Mouse (Mus musculus) liver, postnatal 0 days (tissue): Measurements from ENCODE around the gene Zfhx3. TPM values are rescaled to one million over a fixed set of nuclear protein-coding genes. Genes with fewer than 3 reads are reported as not detected.

Experiments used
- ATAC-seq: fragments of 200-750 bp; cut with Nextera tagmentation; 2 replicates; pipeline ENCODE4 v1.8.0; 2017; ENCODE audit warnings: mild to moderate bottlenecking, moderate library complexity
- DNase-seq: peaks from one replicate; pipeline ENCODE4 v3.0.0-alpha.2; 2016
- H3K27ac ChIP-seq: fragments of 300-500 bp; sonication (generic); 2 replicates; pipeline ENCODE4 v1.5.1; 2014; ENCODE audit warnings: antibody characterized with exemption, moderate library complexity, mild to moderate bottlenecking, low read depth
- H3K27me3 ChIP-seq: fragments of 300-500 bp; sonication (generic); 2 replicates; pipeline ENCODE4 v1.6.1; 2014; ENCODE audit warnings: low read length, control low read depth, mixed read lengths; ENCODE audit not compliant: insufficient read depth
- H3K36me3 ChIP-seq: fragments of 300-500 bp; sonication (generic); replicated peaks from 2 replicates; pipeline ENCODE4 v1.6.1; 2014; ENCODE audit warnings: mild to moderate bottlenecking, control low read depth, low read length, moderate library complexity, mixed read lengths; ENCODE audit not compliant: insufficient read depth
- H3K4me1 ChIP-seq: fragments of 300-500 bp; sonication (generic); 2 replicates; pipeline ENCODE4 v1.6.1; 2014; ENCODE audit warnings: antibody characterized with exemption, mild to moderate bottlenecking, control low read depth; ENCODE audit not compliant: insufficient read depth
- H3K4me2 ChIP-seq: fragments of 300-500 bp; sonication (generic); 2 replicates; pipeline ENCODE4 v1.6.1; 2014; ENCODE audit warnings: low read depth, mild to moderate bottlenecking, low read length, moderate library complexity, mixed read lengths
- H3K4me3 ChIP-seq: fragments of 300-500 bp; sonication (generic); 2 replicates; pipeline ENCODE4 v1.5.1; 2014; ENCODE audit warnings: low read depth, low read length
- H3K9ac ChIP-seq: fragments of 300-500 bp; sonication (generic); replicated peaks from 2 replicates; pipeline ENCODE4 v1.6.1; 2014; ENCODE audit warnings: mild to moderate bottlenecking, moderate library complexity
- H3K9me3 ChIP-seq: fragments of 300-500 bp; sonication (generic); 2 replicates; pipeline ENCODE4 v1.6.1; 2016; ENCODE audit warnings: mild to moderate bottlenecking, control low read depth, low read length, mixed read lengths
- CTCF ChIP-seq: sonication (generic); IDR thresholded peaks from 2 replicates; pipeline ENCODE4 v1.5.1; 2016; ENCODE audit warnings: antibody characterized with exemption, low read depth
- EP300 ChIP-seq: IDR thresholded peaks from 2 replicates; pipeline ENCODE4 v1.6.1; 2016; ENCODE audit warnings: antibody characterized with exemption, low read depth, mild to moderate bottlenecking
- WGBS: fragments of 180-500 bp; shearing (Covaris S2); extraction: QIAGEN DNeasy Blood & Tissue Kit; methylation state at CpG from one replicate; pipeline ENCODE4 v1.1.7; 2014; ENCODE audit not compliant: insufficient replicate concordance; 5-methylcytosine and 5-hydroxymethylcytosine counted together
- polyA plus RNA-seq: library from polyadenylated mRNA; unstranded; fragments of >200 nt; fragmentation: Nextera tagmentation; extraction: Ambion mirVana; gene quantifications from 2 replicates; pipeline ENCODE4 v1.2.1, GENCODE M21; 2015

The Zfhx3 gene
- polyA plus RNA-seq, 1 experiment from 2014 or later, result 1.2 TPM

DNA sequence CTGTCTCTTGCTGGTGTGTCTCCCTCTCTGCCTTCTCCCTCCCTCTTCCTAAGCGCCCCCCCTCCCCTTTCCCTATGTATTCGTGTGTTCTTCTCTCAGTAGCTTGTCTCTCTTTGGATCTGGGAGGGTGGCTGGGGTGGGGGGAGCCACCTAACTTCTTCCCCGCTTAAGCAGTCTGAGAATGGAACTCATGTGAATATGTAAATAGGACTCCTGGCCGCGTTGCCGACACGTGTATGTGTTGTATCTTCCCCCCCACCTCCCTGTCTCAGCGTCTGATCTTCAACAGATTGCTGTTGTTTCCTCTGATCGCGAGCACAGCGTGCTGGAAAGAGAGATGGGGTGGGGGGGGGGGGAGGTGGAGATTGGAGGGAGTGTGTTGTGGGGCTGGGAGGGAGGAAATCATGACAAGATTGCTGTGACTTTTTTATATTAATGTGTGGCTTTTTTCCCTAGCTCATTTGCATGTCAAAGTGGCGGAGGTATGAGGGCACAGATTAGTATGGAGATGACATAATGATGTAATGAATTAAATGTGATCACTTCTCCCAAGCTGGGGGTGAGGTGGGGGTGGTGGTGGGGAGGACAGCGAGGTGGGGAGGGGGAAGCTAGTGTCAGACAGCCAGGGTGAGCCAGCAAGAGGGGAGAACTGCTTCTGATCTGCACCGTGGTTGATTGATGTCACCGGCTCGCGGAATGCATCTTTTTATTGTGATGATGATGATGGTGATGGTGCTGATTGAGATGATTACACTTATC lies 487 bp downstream of the Zfhx3 start:
- H3K4me3 ChIP-seq, result no peak overlapping the region
- H3K4me2 ChIP-seq, result no peak overlapping the region
- WGBS, result under 1% methylated on average over 17 of the region's 17 CpGs
- no peaks in the 10 kb centered on the region for H3K9me3 ChIP-seq
- no peak for ATAC-seq
- no peaks in the 10 kb centered on the region; the same call in 1 of the 2 replicates for H3K4me1 ChIP-seq
- no peak overlapping the region for H3K27ac ChIP-seq
- H3K36me3 ChIP-seq, result no peaks in the 10 kb centered on the region
- no peak for DNase-seq
- H3K9ac ChIP-seq, result no peak overlapping the region
- H3K27me3 ChIP-seq, result peaks cover 38% of the 10 kb centered on the region
- no peak for TF ChIP-seq CTCF
- TF ChIP-seq EP300, result no peak

DNA sequence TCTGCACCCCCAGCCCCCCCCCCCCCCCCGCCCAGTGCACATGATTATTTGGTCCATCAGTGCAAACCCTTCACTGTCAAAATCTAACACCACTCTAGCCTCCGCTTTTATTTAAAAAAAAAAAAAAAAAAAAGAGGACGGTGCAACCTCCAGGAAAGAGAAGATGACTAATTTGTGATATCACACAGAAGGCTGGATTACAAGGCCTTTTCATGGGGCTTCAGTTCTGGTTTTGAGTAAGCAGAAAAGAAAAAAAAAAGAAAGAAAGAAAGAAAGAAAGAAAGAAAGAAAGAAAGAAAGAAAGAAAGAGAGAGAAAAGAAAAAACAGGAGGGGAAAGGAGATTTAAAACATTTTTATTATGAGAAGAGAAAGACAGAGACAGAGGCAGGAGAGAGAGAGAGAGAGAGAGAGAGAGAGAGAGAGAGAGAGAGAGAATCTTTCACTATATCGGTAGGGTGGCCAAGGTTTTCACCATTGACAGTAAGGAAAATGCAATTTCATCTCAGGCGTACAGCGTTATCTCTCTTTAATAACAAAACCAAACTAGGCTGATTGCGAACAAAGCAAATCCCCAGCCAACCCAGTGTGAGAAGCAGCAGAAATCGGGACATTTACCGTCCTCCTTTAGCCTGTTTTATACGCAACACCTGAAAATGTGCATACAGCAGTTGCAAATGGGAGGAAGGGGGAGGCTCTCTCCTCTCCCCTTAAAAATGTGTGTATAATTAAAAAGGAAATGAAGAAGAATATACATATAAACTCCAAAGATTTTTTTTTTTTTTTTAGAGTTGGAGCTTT lies 1.3 kb downstream of the Zfhx3 start:
- Histone ChIP-seq H3K27ac (no peak overlapping the region), H3K27me3 (peaks cover 39% of the 10 kb centered on the region), H3K36me3 (no peaks in the 10 kb centered on the region), H3K4me2 (no peak overlapping the region), H3K9ac (no peak overlapping the region), H3K9me3 (no peaks in the 10 kb centered on the region), H3K4me1 (no peaks in the 10 kb centered on the region; the same call in 1 of the 2 replicates), H3K4me3 (no peak overlapping the region)
- DNase-seq (no peak), ATAC-seq (no peak)
- 10% methylated on average over 10 of the region's 10 CpGs for WGBS
- no peak for TF ChIP-seq CTCF
- no peak for TF ChIP-seq EP300

DNA sequence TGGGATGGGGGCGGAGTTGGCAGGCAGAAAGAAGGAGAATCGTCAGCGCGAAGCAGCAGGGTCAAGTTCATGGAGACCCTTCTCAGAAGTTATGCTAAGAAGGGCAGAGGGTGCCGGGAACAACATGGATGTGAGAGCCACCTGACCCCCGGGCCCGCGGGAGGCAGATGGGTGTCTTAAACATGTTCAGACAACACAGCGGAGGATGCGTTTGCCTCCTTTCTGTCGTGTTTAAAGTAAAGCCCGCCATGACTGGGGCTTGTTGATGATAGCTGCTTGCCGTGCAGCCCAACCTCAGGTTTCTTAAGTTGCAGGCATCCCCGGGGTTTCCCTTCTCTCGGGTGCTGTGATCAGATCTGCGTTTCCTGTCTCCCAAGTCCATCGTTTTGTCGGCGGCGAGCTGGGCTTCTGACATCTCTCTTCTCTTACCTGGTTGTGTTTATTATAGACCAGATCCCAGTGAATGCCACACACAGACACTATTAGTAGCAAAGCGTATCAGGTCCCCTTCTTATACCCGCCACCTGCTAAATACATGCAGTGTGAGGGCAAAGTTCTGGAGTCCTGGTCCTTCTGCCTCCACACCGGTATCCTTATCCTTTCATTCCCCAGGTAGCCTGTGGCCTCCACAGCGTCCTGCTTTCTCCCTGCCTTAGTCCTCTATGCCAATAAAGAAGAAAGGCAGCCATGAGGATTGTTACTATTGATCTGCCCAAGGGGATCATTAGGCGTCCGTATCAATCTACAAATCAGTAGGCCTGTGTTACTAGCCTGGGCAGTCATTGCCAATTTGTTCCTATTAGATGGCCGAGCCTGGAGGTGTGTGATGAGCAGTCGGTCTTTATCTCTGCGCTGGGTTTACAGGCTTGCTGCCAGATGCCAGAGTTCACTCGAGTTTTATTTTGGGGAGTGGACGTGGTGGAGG lies 2.5 kb downstream of the Zfhx3 start:
- DNase-seq (no peak), ATAC-seq (no peak)
- no peak overlapping the region for H3K4me3 ChIP-seq
- no peak for TF ChIP-seq EP300
- no peak for TF ChIP-seq CTCF
- peaks cover 40% of the 10 kb centered on the region for H3K27me3 ChIP-seq
- no peaks in the 10 kb centered on the region for H3K36me3 ChIP-seq
- no peaks in the 10 kb centered on the region; the same call in 1 of the 2 replicates for H3K4me1 ChIP-seq
- no peaks in the 10 kb centered on the region for H3K9me3 ChIP-seq
- 14% methylated on average over 29 of the region's 31 CpGs for WGBS
- no peak overlapping the region for H3K9ac ChIP-seq
- 0 out of 2 replicates have a peak overlapping the region, but pooled peaks have one; percentile 9 for H3K4me2 ChIP-seq
- H3K27ac ChIP-seq, result no peak overlapping the region

DNA sequence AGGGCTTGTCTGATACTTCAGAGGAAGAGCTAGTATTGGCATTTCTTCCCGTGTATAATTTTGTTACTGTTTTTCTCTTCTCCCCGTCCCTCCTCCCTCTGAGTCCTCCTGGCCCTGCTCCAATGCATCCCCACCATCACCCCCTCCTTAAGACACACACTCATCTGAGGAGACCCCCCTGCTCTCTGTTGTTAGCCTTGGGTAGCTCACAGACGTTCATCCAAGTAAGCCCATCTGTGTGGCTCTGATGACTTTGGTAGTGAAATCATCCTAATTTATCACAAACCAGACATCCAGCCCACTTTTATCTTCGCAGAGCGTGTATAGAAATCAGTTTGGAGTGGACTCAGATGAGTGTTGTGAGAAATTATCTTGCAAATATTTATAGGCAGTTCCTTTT lies 4.4 kb downstream of the Zfhx3 start:
- H3K9ac ChIP-seq, result no peak overlapping the region

DNA sequence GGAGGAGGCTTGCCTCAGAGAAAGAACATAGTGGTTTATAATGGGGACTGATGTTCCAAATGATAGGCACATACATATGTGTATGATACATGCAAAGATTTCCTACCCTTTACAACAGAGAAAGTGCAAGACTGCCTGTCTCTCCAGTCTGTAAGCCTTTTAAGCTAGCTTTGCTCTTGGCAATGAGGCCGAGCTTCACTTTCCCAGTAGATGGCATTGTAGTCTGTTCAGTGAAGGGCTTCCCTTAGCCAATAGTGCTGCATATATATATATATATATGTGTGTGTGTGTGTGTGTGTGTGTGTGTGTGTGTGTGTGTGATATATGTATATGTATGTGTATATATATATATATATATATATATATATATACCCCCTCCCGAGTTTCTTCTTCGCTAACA lies 13.4 kb downstream of the Zfhx3 start:
- Histone ChIP-seq H3K27ac (no peak overlapping the region), H3K9me3 (no peaks in the 10 kb centered on the region), H3K4me1 (no peaks in the 10 kb centered on the region), H3K9ac (no peak overlapping the region), H3K4me2 (no peak overlapping the region), H3K4me3 (no peak overlapping the region), H3K36me3 (no peaks in the 10 kb centered on the region), H3K27me3 (no peaks in the 10 kb centered on the region)
- WGBS, result 59% methylated on average over 3 of the region's 3 CpGs
- TF ChIP-seq EP300 (no peak), CTCF (peak; percentile 40)
- ATAC-seq, result no peak
- DNase-seq, result no peak

More for the DNA sequence above, 4.4 kb downstream of the Zfhx3 start:
- TF ChIP-seq CTCF, result no peak
- TF ChIP-seq EP300, result no peak
- H3K4me2 ChIP-seq, result no peak overlapping the region
- H3K4me1 ChIP-seq, result no peaks in the 10 kb centered on the region; the same call in 1 of the 2 replicates
- peaks cover 40% of the 10 kb centered on the region for H3K27me3 ChIP-seq
- no peak overlapping the region for H3K27ac ChIP-seq
- no peaks in the 10 kb centered on the region for H3K9me3 ChIP-seq
- no peak overlapping the region for H3K4me3 ChIP-seq
- DNase-seq (no peak), ATAC-seq (no peak)
- no peaks in the 10 kb centered on the region for H3K36me3 ChIP-seq
- 60% methylated on average over 5 of the region's 5 CpGs for WGBS

DNA sequence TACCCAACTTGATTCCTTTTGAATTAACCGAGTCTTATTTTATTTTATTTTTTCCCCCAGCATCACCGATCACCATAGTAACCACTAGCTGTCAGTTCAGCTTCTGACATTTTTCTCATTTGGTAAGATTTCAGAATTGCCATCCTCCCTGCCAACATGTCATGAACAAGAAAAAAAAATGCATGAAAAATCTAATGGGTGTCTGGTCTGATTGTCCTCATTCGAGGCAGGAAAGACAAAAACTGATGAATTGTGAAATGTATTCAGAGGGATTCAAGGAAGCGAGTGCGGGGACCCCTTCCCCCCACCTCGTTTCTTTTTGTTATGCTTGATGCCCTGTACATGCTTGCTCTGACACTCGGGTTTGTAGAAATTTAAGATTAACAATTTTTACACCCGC lies 15.1 kb downstream of the Zfhx3 start:
- H3K9me3 ChIP-seq, result no peaks in the 10 kb centered on the region
- H3K4me1 ChIP-seq, result no peaks in the 10 kb centered on the region
- no peak overlapping the region for H3K27ac ChIP-seq
- no peak for TF ChIP-seq EP300
- TF ChIP-seq CTCF, result no peak
- no peak overlapping the region for H3K4me2 ChIP-seq
- DNase-seq, result no peak
- H3K36me3 ChIP-seq, result no peaks in the 10 kb centered on the region
- no peak overlapping the region for H3K9ac ChIP-seq
- H3K4me3 ChIP-seq, result no peak overlapping the region
- no peak for ATAC-seq
- no peaks in the 10 kb centered on the region for H3K27me3 ChIP-seq
- 68% methylated on average over 8 of the region's 8 CpGs for WGBS
